Mouse (Mus musculus) splenic B cell, adult 2 months (primary cell): Measurements from ENCODE around the gene St3gal6.

ENCODE experiments used
- DNase-seq: peaks from one replicate; pipeline ENCODE4 v3.0.0-alpha.2; 2011; ENCODE audit warnings: low read depth, low spot score
- H3K27me3 ChIP-seq: 2 replicates; pipeline ENCODE4 v1.6.1; 2012; ENCODE audit warnings: mild to moderate bottlenecking, low read length, moderate library complexity, mixed read lengths; ENCODE audit not compliant: control insufficient read depth, poor library complexity, insufficient read depth, severe bottlenecking
- H3K36me3 ChIP-seq: 2 replicates; pipeline ENCODE4 v1.6.1; 2012; ENCODE audit warnings: mild to moderate bottlenecking, low read length, moderate library complexity, mixed read lengths; ENCODE audit not compliant: control insufficient read depth, poor library complexity, insufficient read depth, severe bottlenecking

The St3gal6 gene

GRCm38 (mm10) chr16:58523972-58524850, at the start of gene St3gal6:
St3gal6 (minus strand) TSS chr16:58524243.
- Histone ChIP-seq H3K36me3 (no peaks in the 10 kb centered on the region), H3K27me3 (no peaks in the 10 kb centered on the region)
- DNase-seq = no peak

DNA sequence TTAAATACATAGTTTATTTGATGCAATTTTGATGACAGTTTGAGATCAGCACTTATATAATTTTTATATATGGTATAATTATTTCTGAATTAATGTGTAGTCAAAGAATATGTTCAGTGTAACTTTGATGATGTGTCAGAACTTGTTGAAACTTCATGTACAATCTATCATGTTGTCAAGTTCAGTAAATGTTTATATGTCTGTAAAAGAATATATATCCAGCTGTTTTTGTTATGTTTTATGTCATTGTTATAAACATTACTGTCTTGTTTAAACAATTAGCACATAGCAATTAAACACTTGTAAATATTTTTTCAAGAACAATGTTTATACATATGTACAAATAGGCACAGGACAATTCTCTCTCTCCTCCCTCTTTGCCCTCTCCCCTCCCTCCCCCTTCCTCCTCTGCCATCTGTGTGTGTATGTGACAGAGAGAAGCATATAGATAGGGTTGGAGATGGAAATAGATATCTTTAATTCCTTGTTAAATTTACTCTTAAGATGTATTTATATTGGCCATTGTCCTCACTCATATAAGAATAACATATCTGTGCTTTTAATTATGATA, 46.7 kb upstream of the St3gal6 start:
- no peak for DNase-seq
- Histone ChIP-seq H3K27me3 (no peaks in the 10 kb centered on the region), H3K36me3 (no peaks in the 10 kb centered on the region)

DNA sequence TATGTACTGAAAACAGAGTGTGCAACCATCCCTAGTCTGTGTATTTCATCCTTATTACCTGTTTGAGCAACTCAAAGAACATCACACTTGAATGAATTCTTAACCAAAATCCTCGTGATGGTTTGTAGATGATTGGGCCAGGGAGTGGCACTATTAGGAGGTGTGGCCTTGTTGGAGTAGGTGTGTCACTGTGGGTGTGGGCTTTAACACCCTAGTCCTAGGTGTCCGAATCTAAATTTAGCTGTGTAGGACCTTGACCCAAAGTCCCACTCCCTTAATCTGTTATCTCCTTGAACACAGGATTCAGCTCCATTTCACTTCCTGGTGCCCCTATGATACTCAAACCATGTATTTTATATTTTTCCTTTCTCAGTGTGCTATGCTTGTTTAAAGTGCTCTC, 37.2 kb upstream of the St3gal6 start:
- DNase-seq = no peak
- Histone ChIP-seq H3K27me3 (no peaks in the 10 kb centered on the region), H3K36me3 (no peaks in the 10 kb centered on the region)

GRCm38 (mm10) chr16:58556067-58556830, 32.2 kb upstream of the St3gal6 start:
- no peaks in the 10 kb centered on the region for H3K27me3 ChIP-seq
- H3K36me3 ChIP-seq = no peaks in the 10 kb centered on the region
- DNase-seq = no peak

GRCm38 (mm10) chr16:58554673-58555072, 30.6 kb upstream of the St3gal6 start:
- no peak for DNase-seq
- Histone ChIP-seq H3K27me3 (no peaks in the 10 kb centered on the region), H3K36me3 (no peaks in the 10 kb centered on the region)

DNA sequence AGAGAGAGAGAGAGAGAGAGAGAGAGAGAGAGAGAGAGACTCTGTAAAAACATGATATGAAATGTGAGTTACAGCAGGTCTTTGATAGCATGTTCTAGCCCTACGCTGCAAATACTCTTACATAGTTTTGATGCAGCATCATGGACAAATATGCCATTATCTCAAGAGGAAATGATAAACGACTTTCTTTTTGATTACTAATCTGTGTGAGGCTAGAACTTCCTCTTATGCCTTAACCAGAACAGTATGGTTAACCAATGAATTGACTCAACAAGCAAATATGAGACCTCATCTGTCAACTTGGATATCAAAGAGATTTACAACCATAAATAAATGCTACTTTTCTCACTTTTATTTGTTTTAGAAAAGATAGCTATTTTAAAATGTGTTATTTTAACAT, 24.0 kb upstream of the St3gal6 start:
- H3K27me3 ChIP-seq = no peaks in the 10 kb centered on the region
- H3K36me3 ChIP-seq = no peaks in the 10 kb centered on the region
- DNase-seq = no peak

GRCm38 (mm10) chr16:58546128-58546527, 22.1 kb upstream of the St3gal6 start:
- H3K27me3 ChIP-seq = no peaks in the 10 kb centered on the region
- peak; percentile 12 for DNase-seq
- no peaks in the 10 kb centered on the region for H3K36me3 ChIP-seq

- no peaks in the 10 kb centered on the region for H3K36me3 ChIP-seq
- H3K27me3 ChIP-seq = no peaks in the 10 kb centered on the region
- no peak for DNase-seq
Observed at GRCm38 (mm10) chr16:58539490-58539889, 15.4 kb upstream of the St3gal6 start.

DNA sequence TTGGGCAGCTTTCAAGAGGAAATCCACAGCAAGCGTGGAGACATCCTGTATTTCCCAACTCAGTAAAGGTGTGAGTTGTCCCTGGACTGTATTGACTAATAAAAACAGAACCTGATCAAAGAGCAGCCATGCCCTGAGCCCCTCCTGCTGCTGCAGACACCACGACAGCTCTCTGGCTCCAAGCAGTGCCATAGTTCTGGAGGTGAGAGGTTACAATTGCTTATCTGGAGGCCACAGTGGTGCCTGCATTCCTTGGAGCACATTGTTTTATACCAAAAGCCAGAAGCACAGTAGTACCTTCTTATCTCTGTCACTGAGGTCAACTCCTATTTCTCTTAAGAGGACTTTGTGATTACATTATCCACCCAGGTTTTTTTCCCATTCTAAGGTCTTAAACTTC, 15.0 kb upstream of the St3gal6 start:
- H3K36me3 ChIP-seq = no peaks in the 10 kb centered on the region
- H3K27me3 ChIP-seq = no peaks in the 10 kb centered on the region
- DNase-seq = no peak

DNA sequence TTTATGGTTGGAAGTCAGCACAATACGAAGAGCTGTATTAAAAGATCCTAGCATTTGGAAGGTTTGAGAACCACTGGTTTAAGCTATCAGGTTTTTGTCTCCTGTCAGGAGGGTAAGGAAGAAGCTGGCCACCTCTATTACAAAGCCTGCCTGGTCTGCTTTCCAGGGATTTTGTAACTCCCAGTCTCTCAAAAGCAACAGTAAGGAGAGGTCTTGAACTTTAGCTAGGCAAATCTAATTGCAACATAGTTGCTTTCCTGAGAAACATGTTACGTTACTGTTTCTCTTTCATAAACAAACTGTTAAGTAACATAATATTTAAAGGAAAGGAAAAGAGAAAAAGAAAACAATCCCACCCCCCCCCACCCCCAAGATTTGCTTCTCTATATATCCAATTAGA, 12.0 kb upstream of the St3gal6 start:
- Histone ChIP-seq H3K27me3 (no peaks in the 10 kb centered on the region), H3K36me3 (no peaks in the 10 kb centered on the region)
- no peak for DNase-seq

DNA sequence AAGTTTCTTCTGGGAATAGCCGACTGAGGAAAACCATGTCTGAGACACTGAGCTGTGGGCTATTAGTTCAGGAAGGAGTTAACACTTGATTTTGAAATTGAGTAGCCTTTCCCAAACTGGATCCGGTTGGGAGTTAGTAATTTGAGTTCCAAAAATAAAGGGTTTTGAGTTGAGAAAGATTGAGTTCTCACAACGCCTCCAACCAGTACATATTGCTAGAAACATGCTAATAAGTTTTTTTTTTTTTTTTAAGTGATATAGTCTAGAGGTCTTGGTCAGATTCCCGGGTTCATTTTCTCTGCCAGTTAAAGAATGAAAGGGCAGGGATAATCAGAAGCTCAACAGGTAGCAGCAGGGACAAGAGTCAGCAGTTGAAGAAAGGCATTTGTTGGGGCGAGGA, 11.2 kb upstream of the St3gal6 start:
- no peaks in the 10 kb centered on the region for H3K36me3 ChIP-seq
- DNase-seq = no peak

GRCm38 (mm10) chr16:58534245-58535142, 10.5 kb upstream of the St3gal6 start:
- Histone ChIP-seq H3K36me3 (no peaks in the 10 kb centered on the region), H3K27me3 (no peaks in the 10 kb centered on the region)
- no peak for DNase-seq

More for the DNA sequence above, 11.2 kb upstream of the St3gal6 start:
- no peaks in the 10 kb centered on the region for H3K27me3 ChIP-seq

DNA sequence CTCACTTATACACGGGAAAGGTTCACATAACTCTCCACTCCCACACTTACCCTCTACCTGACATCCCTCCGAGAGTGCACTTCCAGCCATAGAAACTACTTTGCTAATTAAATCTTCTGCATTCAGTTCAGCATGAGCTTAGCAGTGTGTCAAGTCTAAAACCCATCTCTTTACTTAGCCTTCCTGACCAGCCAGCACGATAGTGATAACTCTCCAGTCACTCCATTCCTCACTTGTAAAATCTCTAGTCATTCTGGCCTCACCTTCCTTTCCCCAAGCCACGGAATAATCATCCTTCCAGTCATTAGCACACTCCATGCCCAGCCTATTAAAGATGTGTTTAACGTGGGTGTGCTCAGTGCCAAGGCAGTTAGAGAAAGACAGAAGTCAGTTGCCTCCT, 9.7 kb upstream of the St3gal6 start:
- no peaks in the 10 kb centered on the region for H3K36me3 ChIP-seq
- H3K27me3 ChIP-seq = no peaks in the 10 kb centered on the region
- no peak for DNase-seq

DNA sequence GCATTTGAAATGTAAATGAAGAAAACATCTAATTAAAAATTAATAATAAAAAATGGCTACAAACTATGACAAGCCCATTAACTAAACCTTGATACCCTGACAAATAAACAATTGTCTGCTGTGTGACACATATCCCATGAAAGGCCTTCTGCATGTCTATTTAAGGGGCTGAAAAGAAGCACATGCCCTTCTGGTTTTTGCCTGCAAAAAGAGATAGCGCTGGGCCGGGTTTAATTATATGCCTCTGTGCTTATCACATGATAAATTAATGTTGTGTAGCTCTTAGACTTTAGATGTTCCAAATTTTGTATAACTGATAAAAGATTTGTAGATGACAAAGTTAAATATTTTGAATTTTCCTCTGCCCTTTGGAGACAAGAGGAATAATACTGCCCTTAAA, 9.2 kb upstream of the St3gal6 start:
- H3K36me3 ChIP-seq = no peaks in the 10 kb centered on the region
- no peak for DNase-seq
- H3K27me3 ChIP-seq = no peaks in the 10 kb centered on the region
